Mouse (Mus musculus) NIH3T3 (cell line): ENCODE measurements around the gene Amer3.
A peak's percentile ranks its signal among the peaks of the same experiment; 100 is the strongest.
"Not testable (repeated sequence)": the region's sequence is repeated elsewhere in the genome, so short reads cannot be mapped to it uniquely, and the experiment has no call there.

Source experiments
- DNase-seq: peaks from one replicate; pipeline ENCODE4 v3.0.0-alpha.2; 2012; ENCODE audit warnings: low read depth

The Amer3 gene

DNA sequence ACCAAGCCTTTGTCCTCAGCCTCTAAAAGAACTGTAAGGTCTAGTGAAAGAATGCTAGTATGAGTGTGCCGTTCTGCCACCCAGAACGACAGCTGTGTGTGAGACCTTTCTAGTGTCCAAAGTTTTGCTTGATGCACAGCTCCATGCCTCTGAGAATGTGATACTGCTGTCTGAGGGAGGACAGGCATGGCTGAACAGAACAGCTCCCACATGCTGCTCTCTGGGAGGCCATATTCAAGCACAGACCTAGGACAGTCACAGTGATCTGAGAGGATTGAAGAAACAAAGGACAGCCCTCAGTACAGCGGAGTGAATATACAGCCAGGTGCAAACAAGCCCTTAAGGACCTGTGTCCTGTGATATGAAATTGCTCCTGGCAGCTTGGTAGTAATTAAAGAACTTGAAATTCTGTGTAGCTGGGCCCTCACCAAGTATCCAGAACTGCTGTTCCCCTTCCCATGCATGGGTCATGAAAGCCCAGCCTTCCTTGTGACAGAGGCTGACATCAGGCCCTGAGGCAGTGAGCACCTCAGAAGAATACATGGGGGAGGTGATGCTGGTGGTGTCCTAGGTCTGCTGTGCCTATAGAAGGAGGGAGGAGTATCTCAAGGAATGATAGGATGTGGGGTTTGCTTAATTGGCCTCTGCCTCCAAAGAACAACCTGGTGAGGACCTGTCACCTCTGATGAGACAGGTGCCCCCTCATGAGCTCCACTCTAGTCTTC is 22.0 kb downstream of the Amer3 start:
- no peak for DNase-seq

DNA sequence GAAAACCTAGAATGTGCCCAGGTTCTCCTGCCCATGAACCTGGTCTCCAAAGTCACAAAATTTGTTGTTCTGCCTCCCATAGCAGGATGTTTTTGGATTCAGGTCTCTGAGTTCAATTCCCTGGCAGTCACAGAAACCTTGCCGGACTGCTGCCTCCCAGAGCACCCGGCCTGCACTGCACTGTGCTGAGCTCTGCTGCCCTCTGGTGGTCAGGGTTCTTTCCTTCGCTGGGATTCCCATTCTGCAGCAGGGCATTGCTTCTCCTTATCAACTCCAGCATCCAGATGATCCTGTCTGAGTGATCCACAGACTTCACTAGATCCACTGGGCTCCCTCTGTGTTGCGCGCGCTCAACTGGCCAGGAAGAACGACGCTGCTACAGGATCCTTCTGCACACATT is 22.9 kb downstream of the Amer3 start:
- peak; percentile 94 for DNase-seq

DNA sequence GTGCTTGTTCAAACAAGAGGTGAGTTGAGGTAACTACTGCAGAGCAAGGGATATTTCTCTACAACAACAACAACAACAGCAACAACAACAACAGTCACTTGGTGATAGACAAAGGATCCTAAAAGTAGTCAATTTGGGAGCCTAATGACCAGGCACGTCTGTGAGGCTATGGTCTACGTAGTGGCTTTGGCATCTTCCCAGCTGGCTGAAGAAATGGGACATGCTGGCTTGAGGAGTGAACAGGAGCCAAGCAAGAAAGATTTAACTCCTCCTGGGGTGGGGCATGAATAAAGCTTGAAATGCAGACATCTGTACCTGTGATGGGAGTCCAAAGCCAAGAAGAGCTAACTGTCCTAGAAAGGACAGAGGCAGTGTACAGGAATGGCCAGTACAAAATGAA is 34.3 kb downstream of the Amer3 start:
- DNase-seq = no peak

DNA sequence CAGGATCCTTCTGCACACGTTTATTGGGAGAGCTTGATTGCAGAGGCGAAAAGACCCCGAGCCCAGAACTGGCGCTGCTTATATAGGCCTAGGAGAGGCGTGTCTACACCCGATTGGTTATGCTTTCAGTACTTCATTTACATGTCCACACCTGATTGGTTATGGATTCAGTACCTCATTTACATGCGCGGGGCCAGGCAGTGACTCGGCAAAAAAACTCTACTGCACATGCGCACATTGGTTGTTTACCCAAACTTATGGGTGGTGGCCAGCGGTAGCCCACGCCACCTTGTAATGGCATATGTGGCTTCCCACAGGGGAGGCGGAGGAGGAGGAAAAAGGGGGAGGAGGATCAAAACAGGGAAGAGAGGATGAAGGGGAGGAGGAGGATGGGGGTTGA is 40.7 kb downstream of the Amer3 start:
- DNase-seq = not testable (repeated sequence)

DNA sequence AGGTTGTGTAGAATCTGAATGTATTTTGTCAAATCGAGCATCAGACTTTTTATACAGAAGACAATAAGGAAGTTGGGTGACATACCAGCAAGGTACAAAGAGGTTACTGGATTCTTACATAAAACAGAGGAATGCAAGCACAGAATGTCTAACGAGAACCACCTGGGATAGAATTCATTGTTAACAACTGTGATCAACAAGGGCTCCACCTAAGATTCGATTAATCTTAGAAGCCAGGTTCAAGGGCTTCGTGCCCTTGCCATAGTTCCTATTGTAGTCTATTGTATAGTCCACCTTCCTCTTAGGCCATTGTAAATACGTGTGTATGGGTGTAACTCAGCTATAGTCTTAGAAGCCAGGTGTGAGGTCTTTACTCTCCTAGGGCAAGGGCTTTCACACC is 41.3 kb downstream of the Amer3 start:
- DNase-seq = not testable (repeated sequence)

DNA sequence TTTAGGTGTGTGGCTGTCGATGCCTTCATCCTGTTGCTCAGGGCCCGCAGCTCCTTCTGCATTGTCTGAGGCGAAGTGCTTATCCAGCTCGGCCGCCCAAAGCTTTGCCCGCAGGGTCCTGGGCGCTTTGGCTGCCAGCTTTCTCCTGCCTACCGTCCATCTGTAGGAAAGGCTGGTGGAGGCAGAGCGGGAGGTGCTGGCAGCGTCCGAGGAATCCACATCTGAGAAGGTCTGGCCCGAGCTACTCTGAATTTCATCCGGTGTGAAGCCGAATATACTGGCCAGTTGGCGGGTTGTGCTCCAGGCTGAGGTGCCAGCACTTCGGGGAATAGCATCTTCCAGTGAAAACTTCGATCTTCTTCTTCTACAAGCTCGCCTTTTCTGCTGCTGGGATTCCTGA is 56.3 kb downstream of the Amer3 start:
- DNase-seq = no peak
